Mouse (Mus musculus): ENCODE results near the gene Tmem72. TPM values are rescaled to one million over a fixed set of nuclear protein-coding genes. Genes with fewer than 3 reads are reported as not detected.

Tmem72 gene
- polyA plus RNA-seq, 1 experiment = 0.08 TPM

DNA sequence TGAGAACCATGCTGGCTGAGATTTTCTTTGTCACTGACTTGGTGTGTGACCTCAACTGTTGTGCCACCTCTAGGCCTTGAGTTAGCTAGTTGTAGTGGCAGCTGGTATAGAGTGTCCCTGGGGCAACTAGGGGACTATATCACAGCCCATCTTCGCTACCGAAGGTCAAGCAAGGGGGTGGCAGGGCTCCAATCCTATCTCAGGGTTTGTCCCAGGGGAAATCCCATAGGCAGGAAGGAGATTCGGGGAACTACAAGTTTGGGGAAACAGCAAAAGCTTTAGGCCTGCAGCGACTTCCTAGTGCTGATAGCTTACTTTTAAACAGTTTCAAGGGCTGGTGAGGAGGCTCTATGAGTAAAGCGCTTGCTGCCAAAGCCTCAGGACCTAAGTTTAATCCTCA, 44.4 kb downstream of the Tmem72 start:
- no peak for TF ChIP-seq POLR2A (IDR thresholded peaks at IDR 0.05; ENCODE audit: extremely low read depth, insufficient read depth, low read length)
- no peak for TF ChIP-seq CTCF (IDR thresholded peaks at IDR 0.05; ENCODE audit: extremely low read depth, insufficient read depth, low read length)
- H3K4me1 ChIP-seq (ENCODE audit: control insufficient read depth, insufficient read depth, low read length) = no peaks in the 10 kb centered on the region
- H3K27ac ChIP-seq (ENCODE audit: insufficient read depth, low read length) = no peak overlapping the region
- H3K4me3 ChIP-seq (ENCODE audit: insufficient read depth, low read length) = no peak overlapping the region

GRCm38 (mm10) chr6:116671768-116672167, 44.9 kb downstream of the Tmem72 start:
- no peaks in the 10 kb centered on the region for H3K4me1 ChIP-seq (ENCODE audit: control insufficient read depth, insufficient read depth, low read length)
- no peak overlapping the region for H3K4me3 ChIP-seq (ENCODE audit: insufficient read depth, low read length)
- no peak overlapping the region for H3K27ac ChIP-seq (ENCODE audit: insufficient read depth, low read length)
- TF ChIP-seq POLR2A (IDR thresholded peaks at IDR 0.05; ENCODE audit: extremely low read depth, insufficient read depth, low read length) (no peak), CTCF (IDR thresholded peaks at IDR 0.05; ENCODE audit: extremely low read depth, insufficient read depth, low read length) (no peak)

DNA sequence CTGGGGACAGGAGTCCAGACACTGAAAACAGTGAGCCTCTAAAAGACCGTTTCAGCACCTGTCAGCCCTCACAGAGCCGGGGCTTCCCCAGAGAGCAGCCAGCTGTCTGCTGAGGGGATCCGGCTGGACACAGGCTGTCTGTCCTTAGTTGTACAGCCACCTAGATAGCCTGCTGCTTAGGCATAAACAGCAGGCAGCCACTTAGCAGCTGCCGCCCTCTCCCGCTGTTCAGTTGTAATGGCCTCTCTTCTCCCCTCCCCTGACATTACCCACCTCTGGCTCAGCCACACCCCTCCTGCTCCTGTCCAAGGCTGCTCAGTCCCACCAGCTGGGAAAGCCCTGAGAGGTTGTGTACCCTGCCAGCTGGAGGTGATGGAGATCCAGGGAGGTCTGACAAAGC, 45.7 kb downstream of the Tmem72 start:
- Histone ChIP-seq H3K4me1 (ENCODE audit: control insufficient read depth, insufficient read depth, low read length) (no peaks in the 10 kb centered on the region), H3K4me3 (ENCODE audit: insufficient read depth, low read length) (no peak overlapping the region), H3K27ac (ENCODE audit: insufficient read depth, low read length) (no peak overlapping the region)
- TF ChIP-seq CTCF (IDR thresholded peaks at IDR 0.05; ENCODE audit: extremely low read depth, insufficient read depth, low read length) (no peak), POLR2A (IDR thresholded peaks at IDR 0.05; ENCODE audit: extremely low read depth, insufficient read depth, low read length) (no peak)

DNA sequence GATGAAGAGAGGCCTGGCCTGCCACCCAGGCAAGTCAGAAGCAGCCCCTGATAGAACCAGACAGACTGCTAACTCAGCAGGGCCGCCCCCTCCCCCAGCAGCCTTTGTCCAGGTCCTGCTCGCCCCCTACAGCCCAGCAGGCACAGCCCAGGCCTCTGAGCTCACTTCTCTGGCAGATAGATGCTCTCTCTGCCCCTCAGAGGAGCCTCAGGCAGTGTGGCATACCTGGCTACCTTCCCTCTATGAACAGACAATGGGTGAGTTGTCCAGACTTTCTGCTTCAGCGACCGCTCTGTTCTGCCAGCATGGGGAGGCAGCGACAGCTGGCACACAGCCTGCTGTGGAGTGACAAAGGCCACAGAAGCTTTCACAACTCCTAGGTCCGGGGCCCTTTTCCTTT, 46.6 kb downstream of the Tmem72 start:
- Histone ChIP-seq H3K27ac (ENCODE audit: insufficient read depth, low read length) (no peak overlapping the region), H3K4me1 (ENCODE audit: control insufficient read depth, insufficient read depth, low read length) (no peaks in the 10 kb centered on the region), H3K4me3 (ENCODE audit: insufficient read depth, low read length) (no peak overlapping the region)
- no peak for TF ChIP-seq POLR2A (IDR thresholded peaks at IDR 0.05; ENCODE audit: extremely low read depth, insufficient read depth, low read length)

- TF ChIP-seq POLR2A (IDR thresholded peaks at IDR 0.05; ENCODE audit: extremely low read depth, insufficient read depth, low read length) (no peak), CTCF (IDR thresholded peaks at IDR 0.05; ENCODE audit: extremely low read depth, insufficient read depth, low read length) (no peak)
- H3K27ac ChIP-seq (ENCODE audit: insufficient read depth, low read length) = no peak overlapping the region
- no peak overlapping the region for H3K4me3 ChIP-seq (ENCODE audit: insufficient read depth, low read length)
- H3K4me1 ChIP-seq (ENCODE audit: control insufficient read depth, insufficient read depth, low read length) = no peaks in the 10 kb centered on the region
These were observed 47.8 kb downstream of the Tmem72 start for GRCm38 (mm10) chr6:116668682-116669470.

DNA sequence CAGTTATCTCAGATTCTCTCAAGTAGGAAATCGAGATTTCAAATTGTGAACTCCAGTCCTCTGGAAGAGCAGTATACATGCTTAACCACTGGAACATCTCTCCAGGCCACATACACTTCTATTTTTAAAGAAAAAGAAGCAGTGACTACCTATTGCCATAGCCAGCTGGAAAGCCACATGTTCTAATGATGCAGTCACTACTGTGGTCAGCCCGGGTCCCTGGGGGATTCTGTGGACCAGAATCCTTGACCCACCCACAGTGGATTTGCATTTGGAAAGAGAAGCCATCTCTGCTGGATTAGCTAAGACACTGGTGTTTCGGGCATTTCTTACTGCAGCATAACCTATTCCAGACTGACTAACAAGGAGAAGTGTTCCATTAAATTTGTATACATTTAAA, 49.3 kb downstream of the Tmem72 start:
- TF ChIP-seq CTCF (IDR thresholded peaks at IDR 0.05; ENCODE audit: extremely low read depth, insufficient read depth, low read length) (no peak), POLR2A (IDR thresholded peaks at IDR 0.05; ENCODE audit: extremely low read depth, insufficient read depth, low read length) (no peak)
- Histone ChIP-seq H3K4me1 (ENCODE audit: control insufficient read depth, insufficient read depth, low read length) (no peaks in the 10 kb centered on the region), H3K4me3 (ENCODE audit: insufficient read depth, low read length) (no peak overlapping the region), H3K27ac (ENCODE audit: insufficient read depth, low read length) (no peak overlapping the region)

GRCm38 (mm10) chr6:116666892-116667291, 49.8 kb downstream of the Tmem72 start:
- Histone ChIP-seq H3K4me1 (ENCODE audit: control insufficient read depth, insufficient read depth, low read length) (no peaks in the 10 kb centered on the region), H3K27ac (ENCODE audit: insufficient read depth, low read length) (no peak overlapping the region), H3K4me3 (ENCODE audit: insufficient read depth, low read length) (no peak overlapping the region)
- TF ChIP-seq CTCF (IDR thresholded peaks at IDR 0.05; ENCODE audit: extremely low read depth, insufficient read depth, low read length) (no peak), POLR2A (IDR thresholded peaks at IDR 0.05; ENCODE audit: extremely low read depth, insufficient read depth, low read length) (no peak)

DNA sequence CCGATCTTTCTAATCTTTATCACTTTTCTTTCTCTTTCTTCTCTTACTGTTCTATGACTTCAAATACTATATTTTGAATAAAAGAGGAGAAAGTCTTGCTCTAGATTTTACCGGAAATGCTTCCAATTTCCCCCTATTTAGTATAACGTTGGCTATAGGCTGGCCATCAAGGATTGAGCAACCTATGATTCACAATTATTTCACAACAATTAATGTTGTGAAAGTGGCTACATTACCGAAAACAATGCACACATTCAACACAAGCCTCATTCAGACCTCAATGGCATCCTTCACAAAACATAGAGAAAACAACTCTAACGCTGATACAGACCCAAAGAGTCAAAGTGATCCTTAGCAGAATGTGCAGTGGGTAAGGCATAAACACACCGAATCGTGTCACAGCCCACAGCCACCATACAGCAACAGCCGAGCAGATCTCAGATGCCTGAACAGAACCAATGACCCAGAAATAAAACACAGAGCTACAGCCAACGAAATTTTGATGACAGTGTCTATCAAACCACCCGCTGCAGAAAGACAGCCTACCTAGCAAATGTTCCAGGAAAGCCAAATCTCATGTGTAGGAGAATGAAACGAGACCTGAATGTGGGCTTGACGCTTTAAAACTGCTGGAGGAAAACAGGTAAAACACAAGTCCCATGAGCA, 50.5 kb downstream of the Tmem72 start:
- no peaks in the 10 kb centered on the region for H3K4me1 ChIP-seq (ENCODE audit: control insufficient read depth, insufficient read depth, low read length)
- no peak overlapping the region for H3K27ac ChIP-seq (ENCODE audit: insufficient read depth, low read length)
- TF ChIP-seq CTCF (IDR thresholded peaks at IDR 0.05; ENCODE audit: extremely low read depth, insufficient read depth, low read length) = no peak
- no peak for TF ChIP-seq POLR2A (IDR thresholded peaks at IDR 0.05; ENCODE audit: extremely low read depth, insufficient read depth, low read length)
- H3K4me3 ChIP-seq (ENCODE audit: insufficient read depth, low read length) = no peak overlapping the region

DNA sequence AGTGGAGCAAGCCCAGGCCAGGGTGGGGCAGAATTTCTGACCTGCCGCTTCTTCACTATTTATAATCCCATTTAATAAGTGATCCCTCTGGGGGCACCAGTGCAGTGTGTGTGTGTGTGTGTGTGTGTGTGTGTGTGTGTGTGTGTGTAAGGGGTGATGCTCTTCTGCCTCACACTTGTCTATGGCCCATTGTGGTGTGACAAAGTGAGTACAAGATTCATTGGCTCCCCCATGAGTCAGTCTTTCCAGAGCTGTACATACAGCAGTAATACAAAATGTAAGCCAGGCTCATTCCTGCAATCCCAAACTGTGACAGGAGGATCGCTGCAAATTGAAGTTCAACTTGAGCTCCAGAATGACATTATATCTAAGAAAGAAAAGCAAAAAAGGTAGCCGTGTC, 51.9 kb downstream of the Tmem72 start:
- H3K4me1 ChIP-seq (ENCODE audit: control insufficient read depth, insufficient read depth, low read length) = no peaks in the 10 kb centered on the region
- no peak for TF ChIP-seq CTCF (IDR thresholded peaks at IDR 0.05; ENCODE audit: extremely low read depth, insufficient read depth, low read length)
- no peak for TF ChIP-seq POLR2A (IDR thresholded peaks at IDR 0.05; ENCODE audit: extremely low read depth, insufficient read depth, low read length)
- no peak overlapping the region for H3K4me3 ChIP-seq (ENCODE audit: insufficient read depth, low read length)
- no peak overlapping the region for H3K27ac ChIP-seq (ENCODE audit: insufficient read depth, low read length)

DNA sequence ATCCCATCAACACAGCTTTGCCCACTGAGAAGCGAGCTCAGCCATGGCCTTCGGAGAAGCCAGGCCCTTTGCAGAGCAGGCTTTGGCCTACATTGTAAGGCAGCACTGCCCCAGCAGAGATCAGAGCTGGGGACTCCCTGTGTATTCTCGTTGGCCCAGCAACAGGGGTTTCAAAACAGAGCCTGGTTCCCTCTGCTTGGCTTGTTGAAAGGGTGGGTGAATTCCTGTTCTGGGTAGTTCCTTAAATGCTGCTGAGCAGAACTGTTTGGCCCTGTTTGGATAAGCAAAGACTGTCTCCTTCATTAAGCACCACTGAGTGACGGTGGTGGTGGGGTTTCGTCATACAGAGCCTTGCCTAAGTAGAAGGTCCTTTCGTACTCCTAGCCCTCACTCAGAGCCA, 52.7 kb downstream of the Tmem72 start:
- TF ChIP-seq POLR2A (IDR thresholded peaks at IDR 0.05; ENCODE audit: extremely low read depth, insufficient read depth, low read length) (no peak), CTCF (IDR thresholded peaks at IDR 0.05; ENCODE audit: extremely low read depth, insufficient read depth, low read length) (no peak)
- Histone ChIP-seq H3K4me3 (ENCODE audit: insufficient read depth, low read length) (no peak overlapping the region), H3K4me1 (ENCODE audit: control insufficient read depth, insufficient read depth, low read length) (no peaks in the 10 kb centered on the region), H3K27ac (ENCODE audit: insufficient read depth, low read length) (no peak overlapping the region)

Data from cortical plate, adult 2 months (tissue).